Comparison of ENCODE assay signal across 27 mouse cellular contexts in the genomic region with DNA sequence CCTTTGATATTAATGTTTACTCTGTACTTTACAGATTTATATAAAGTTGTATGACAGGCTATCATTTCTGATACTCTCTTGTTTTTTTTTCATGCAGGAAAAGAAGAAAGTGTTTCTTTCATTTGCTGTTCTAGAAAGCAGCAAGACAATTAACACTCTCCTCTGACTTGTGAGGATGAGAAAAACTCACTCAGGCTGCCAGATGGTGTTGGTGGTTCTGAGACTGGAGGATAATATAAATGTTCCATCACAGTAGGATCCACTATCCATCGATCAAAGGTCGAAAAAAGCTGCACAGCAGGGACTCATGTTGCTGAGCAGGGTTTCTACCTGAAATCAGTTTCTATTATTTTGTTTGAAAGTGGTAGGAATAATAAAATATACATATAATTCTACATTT. TPM values are rescaled to one million over a fixed set of nuclear protein-coding genes. Genes with fewer than 3 reads are reported as not detected.
DNase-seq lines count a peak whose midpoint lies in the region; ATAC-seq and TF ChIP-seq lines count a peak whose summit lies in the region.
"Had no signal": no experiment of that assay in that cellular context is flagged by ENCODE, and none has a peak within 500 bp of the region (broad histone marks: within the 10 kb centered on the region; RNA-seq: fewer than 3 reads in every experiment).

No protein-coding gene starts in this region.

- no peak overlapping the region for H3K4me2 ChIP-seq in hindbrain, postnatal 0 days (ENCODE audit: low read depth, low read length)
- H3K4me2 ChIP-seq in hindbrain, embryonic 13.5 days: no peak overlapping the region
- H3K4me2 ChIP-seq: embryonic facial prominence, embryonic 15.5 days; hindbrain, embryonic 12.5 days had no signal

- intact Hi-C loops in left cerebral cortex, postnatal 25 days (cut with DNase I): no loop called here
- intact Hi-C loops in left cerebral cortex, adult 2 months (cut with DNase I): no loop called here

- H3K4me1 ChIP-seq in hindbrain, postnatal 0 days (ENCODE audit: insufficient read depth, low read length): no peaks in the 10 kb centered on the region
- no peaks in the 10 kb centered on the region for H3K4me1 ChIP-seq in hindbrain, embryonic 13.5 days (replicated peaks)
- H3K4me1 ChIP-seq: embryonic facial prominence, embryonic 15.5 days; forebrain, embryonic 10.5 days; heart, embryonic 10.5 days; hindbrain, embryonic 12.5 days had no signal

- H3K27ac ChIP-seq in hindbrain, postnatal 0 days: no peak overlapping the region
- no peak overlapping the region for H3K27ac ChIP-seq in hindbrain, embryonic 13.5 days
- H3K27ac ChIP-seq in left cerebral cortex, adult 2 months: no peak overlapping the region
- H3K27ac ChIP-seq: embryonic facial prominence, embryonic 15.5 days; forebrain, embryonic 10.5 days; heart, embryonic 10.5 days; hindbrain, embryonic 12.5 days had no signal

- DNase-seq in embryo, embryonic 11 days: peak; percentile 1
- DNase-seq in embryo, embryonic 10 days (ENCODE audit: low spot score): no peak
- peak; percentile 6 for DNase-seq in hindbrain, postnatal 0 days (ENCODE audit: low spot score)
- peak; percentile 13 to 62 for DNase-seq in left cerebral cortex, postnatal 25 days (ENCODE audit: low spot score in 2 of 2)
- no peak for DNase-seq in left cerebral cortex, adult 2 months (ENCODE audit: extremely low spot score in 1 of 2, low spot score in 2 of 2)
- peak; percentile 65 for DNase-seq in brain, adult 2 months (ENCODE audit: low read depth, low spot score)
- DNase-seq in adrenal gland, postnatal 10 days: no peak
- DNase-seq: adrenal gland, adult 8-10 months; B cell, adult 2 months; cerebellum, adult 18-20 months; cerebellum, adult 9-11 months; cerebellum, postnatal 36 days; gastrocnemius, postnatal 10 days; heart, adult 18-20 months; heart, postnatal 10 days; heart, postnatal 4 days had no signal

- H3K9me3 ChIP-seq in hindbrain, postnatal 0 days (ENCODE audit: low read length): no peaks in the 10 kb centered on the region
- H3K9me3 ChIP-seq in hindbrain, embryonic 13.5 days: no peaks in the 10 kb centered on the region
- H3K9me3 ChIP-seq: embryonic facial prominence, embryonic 15.5 days; forebrain, embryonic 10.5 days; G1E; heart, embryonic 10.5 days; hindbrain, embryonic 12.5 days had no signal

- H3K36me3 ChIP-seq in hindbrain, postnatal 0 days (ENCODE audit: insufficient read depth, low read length): no peaks in the 10 kb centered on the region
- no peaks in the 10 kb centered on the region for H3K36me3 ChIP-seq in hindbrain, embryonic 13.5 days
- H3K36me3 ChIP-seq: embryonic facial prominence, embryonic 15.5 days; forebrain, embryonic 10.5 days; G1E; heart, embryonic 10.5 days; hindbrain, embryonic 12.5 days had no signal

- no peak for TF ChIP-seq CTCF in hindbrain, postnatal 0 days (IDR thresholded peaks at IDR 0.05; ENCODE audit: low read depth)
- no peak for TF ChIP-seq CTCF in left cerebral cortex, adult 2 months (IDR thresholded peaks at IDR 0.05)

- ATAC-seq in hindbrain, postnatal 0 days: no peak
- ATAC-seq in hindbrain, embryonic 13.5 days (ENCODE audit: low FRiP score): no peak
- ATAC-seq: CD4-positive, CD25-positive, alpha-beta regulatory T cell, adult 4 months had no signal

- WGBS in hindbrain, postnatal 0 days: 42% methylated on average over 2 of the region's 2 CpGs
- WGBS in hindbrain, embryonic 13.5 days: 55% methylated on average over 2 of the region's 2 CpGs

- H3K4me3 ChIP-seq in hindbrain, postnatal 0 days (ENCODE audit: low read length): no peak overlapping the region
- H3K4me3 ChIP-seq in hindbrain, embryonic 13.5 days: no peak overlapping the region
- H3K4me3 ChIP-seq in left cerebral cortex, adult 2 months: no peak overlapping the region
- H3K4me3 ChIP-seq: embryonic facial prominence, embryonic 15.5 days; erythroblast, embryonic 14.5 days; forebrain, embryonic 10.5 days; heart, embryonic 10.5 days; hindbrain, embryonic 12.5 days had no signal

- no peak overlapping the region for H3K9ac ChIP-seq in hindbrain, postnatal 0 days (replicated peaks; ENCODE audit: low read length)
- H3K9ac ChIP-seq in hindbrain, embryonic 13.5 days: no peak overlapping the region
- H3K9ac ChIP-seq: embryonic facial prominence, embryonic 15.5 days; hindbrain, embryonic 12.5 days had no signal

- no peaks in the 10 kb centered on the region for H3K27me3 ChIP-seq in hindbrain, postnatal 0 days (ENCODE audit: insufficient read depth, low read length)
- H3K27me3 ChIP-seq in hindbrain, embryonic 13.5 days: no peaks in the 10 kb centered on the region
- H3K27me3 ChIP-seq: embryonic facial prominence, embryonic 15.5 days; hindbrain, embryonic 12.5 days had no signal

RNA-seq across cellular contexts. Expression of gene Acot10, which starts 32.0 kb away (rescaled TPM):
- not detected in 2 replicates for total RNA-seq in hindbrain, postnatal 0 days (2014; rRNA removed)
- polyA plus RNA-seq in hindbrain, postnatal 0 days (2015; fragmentation: Nextera tagmentation; extraction: Ambion mirVana): 0.21 and 0.23 TPM in 2 replicates
- 0.13 and 0.61 TPM in 2 replicates for polyA plus RNA-seq in hindbrain, embryonic 13.5 days (2015; fragmentation: Nextera tagmentation; extraction: Ambion mirVana)
- not detected for total RNA-seq in left cerebral cortex, postnatal 25 days (2021)
- not detected for total RNA-seq in left cerebral cortex, adult 2 months (2021)
- under 1 TPM; 0.18 to 0.33 TPM for total RNA-seq in adrenal gland, postnatal 10 days (2021)
- total RNA-seq: gastrocnemius, postnatal 10 days; gastrocnemius, postnatal 4 days; heart, adult 18-20 months; heart, postnatal 10 days; heart, postnatal 4 days had no signal
- polyA plus RNA-seq: embryonic facial prominence, embryonic 11.5 days; erythroblast, embryonic 14.5 days; forebrain, embryonic 10.5 days; G1E; heart, embryonic 14.5 days had no signal

Comparison
In these comparisons a context has a peak if more than half of its experiments do, and no peak if none do; other contexts are left out.
1. DNase-seq: peak in embryo, embryonic 11 days (single experiment), hindbrain, postnatal 0 days (single experiment), left cerebral cortex, postnatal 25 days (2 of 2) and brain, adult 2 months (single experiment); none in embryo, embryonic 10 days (single experiment), left cerebral cortex, adult 2 months (0 of 2) and adrenal gland, postnatal 10 days (single experiment).